Mouse (Mus musculus) kidney, postnatal 0 days (tissue): ENCODE data around the gene BC048679. TPM values are rescaled to one million over a fixed set of nuclear protein-coding genes. Genes with fewer than 3 reads are reported as not detected.
"Not testable (repeated sequence)": the region's sequence is repeated elsewhere in the genome, so short reads cannot be mapped to it uniquely, and the experiment has no call there.

Experiments used
- ATAC-seq: fragments of 200-750 bp; cut with Nextera tagmentation; replicated peaks from 2 replicates; pipeline ENCODE4 v1.8.0; 2017; ENCODE audit warnings: low read depth, moderate number of reproducible peaks, moderate TSS enrichment, moderate library complexity; ENCODE audit not compliant: low FRiP score
- DNase-seq: peaks from one replicate; pipeline ENCODE4 v3.0.0-alpha.2; 2016; ENCODE audit warnings: low spot score
- H3K27ac ChIP-seq: fragments of 300-500 bp; sonication (generic); 2 replicates; pipeline ENCODE4 v1.5.1; 2014; ENCODE audit warnings: mild to moderate bottlenecking
- H3K27me3 ChIP-seq: fragments of 300-500 bp; sonication (generic); 2 replicates; pipeline ENCODE4 v1.6.1; 2014; ENCODE audit warnings: low read length, mixed read lengths; ENCODE audit not compliant: insufficient read depth
- H3K36me3 ChIP-seq: fragments of 300-500 bp; sonication (generic); 2 replicates; pipeline ENCODE4 v1.6.1; 2014; ENCODE audit warnings: low read length, mixed read lengths; ENCODE audit not compliant: insufficient read depth
- H3K4me1 ChIP-seq: fragments of 300-500 bp; sonication (generic); replicated peaks from 2 replicates; pipeline ENCODE4 v1.6.1; 2014; ENCODE audit warnings: antibody characterized with exemption, low read length, mixed read lengths; ENCODE audit not compliant: insufficient read depth
- H3K4me2 ChIP-seq: fragments of 300-500 bp; sonication (generic); 2 replicates; pipeline ENCODE4 v1.6.1; 2014; ENCODE audit warnings: mild to moderate bottlenecking, low read length, moderate library complexity, mixed read lengths
- H3K4me3 ChIP-seq: fragments of 300-500 bp; sonication (generic); replicated peaks from 2 replicates; pipeline ENCODE4 v1.5.1; 2014; ENCODE audit warnings: low read depth, low read length
- H3K9ac ChIP-seq: fragments of 300-500 bp; sonication (generic); 2 replicates; pipeline ENCODE4 v1.6.1; 2014; ENCODE audit warnings: low read depth, low read length
- H3K9me3 ChIP-seq: fragments of 300-500 bp; sonication (generic); replicated peaks from 2 replicates; pipeline ENCODE4 v1.6.1; 2016; ENCODE audit warnings: low read length, inconsistent platforms, mixed read lengths
- CTCF ChIP-seq: IDR thresholded peaks from 2 replicates; pipeline ENCODE4 v1.5.1; 2016; ENCODE audit warnings: antibody characterized with exemption, low read depth, mild to moderate bottlenecking, moderate library complexity
- WGBS: fragments of 180-500 bp; shearing (Covaris S2); extraction: QIAGEN DNeasy Blood & Tissue Kit; methylation state at CpG from one replicate; pipeline ENCODE4 v1.1.7; 2014; 5-methylcytosine and 5-hydroxymethylcytosine counted together
- polyA plus RNA-seq: library from polyadenylated mRNA; unstranded; fragments of >200 nt; fragmentation: Nextera tagmentation; extraction: Ambion mirVana; gene quantifications from 2 replicates; pipeline ENCODE4 v1.2.1, GENCODE M21; 2015

Gene BC048679
- polyA plus RNA-seq, 1 experiment from 2014 or later: not detected

GRCm38 (mm10) chr7:81480800-81481199 lies 17.3 kb downstream of the BC048679 start:
- no peaks in the 10 kb centered on the region for H3K36me3 ChIP-seq
- DNase-seq (no peak), ATAC-seq (no peak)
- no peak overlapping the region for H3K4me3 ChIP-seq
- no peak overlapping the region for H3K4me2 ChIP-seq
- 0 out of 2 replicates have a peak, but pooled peaks cover 6% of the 10 kb centered on the region for H3K4me1 ChIP-seq
- H3K9me3 ChIP-seq: no peaks in the 10 kb centered on the region
- 9% methylated on average over 8 of the region's 8 CpGs for WGBS
- no peak for TF ChIP-seq CTCF
- peaks cover 4% of the 10 kb centered on the region; the same call in 1 of the 2 replicates for H3K27me3 ChIP-seq
- no peak overlapping the region for H3K27ac ChIP-seq
- no peak overlapping the region for H3K9ac ChIP-seq

GRCm38 (mm10) chr7:81479531-81480090 lies 18.5 kb downstream of the BC048679 start:
- 63% methylated on average over 3 of the region's 3 CpGs for WGBS
- H3K4me1 ChIP-seq: 0 out of 2 replicates have a peak, but pooled peaks cover 6% of the 10 kb centered on the region
- peaks cover 4% of the 10 kb centered on the region; the same call in 1 of the 2 replicates for H3K27me3 ChIP-seq
- no peak for DNase-seq
- H3K4me3 ChIP-seq: no peak overlapping the region
- TF ChIP-seq CTCF: no peak
- no peak overlapping the region for H3K27ac ChIP-seq
- H3K9me3 ChIP-seq: no peaks in the 10 kb centered on the region
- H3K4me2 ChIP-seq: no peak overlapping the region
- H3K36me3 ChIP-seq: no peaks in the 10 kb centered on the region
- H3K9ac ChIP-seq: no peak overlapping the region
- no peak for ATAC-seq

GRCm38 (mm10) chr7:81478261-81478660 lies 19.8 kb downstream of the BC048679 start:
- not testable (repeated sequence) for ATAC-seq, H3K4me2 ChIP-seq, H3K4me3 ChIP-seq, H3K9ac ChIP-seq, H3K27ac ChIP-seq, H3K36me3 ChIP-seq, DNase-seq, H3K4me1 ChIP-seq, H3K27me3 ChIP-seq, H3K9me3 ChIP-seq
- TF ChIP-seq CTCF: 0 out of 2 replicates have a peak, but pooled peaks have one; percentile 9

- no peak overlapping the region for H3K27ac ChIP-seq
- peak; percentile 36; the same call in 1 of the 2 replicates for TF ChIP-seq CTCF
- H3K27me3 ChIP-seq: peaks cover 4% of the 10 kb centered on the region; the same call in 1 of the 2 replicates
- no peaks in the 10 kb centered on the region for H3K36me3 ChIP-seq
- WGBS: 5% methylated on average over 24 of the region's 24 CpGs
- DNase-seq (no peak), ATAC-seq (no peak)
- peak overlapping the region; percentile 35; the same call in 1 of the 2 replicates for H3K4me2 ChIP-seq
- H3K9me3 ChIP-seq: no peaks in the 10 kb centered on the region
- no peak overlapping the region for H3K9ac ChIP-seq
- 0 out of 2 replicates have a peak, but pooled peaks cover 6% of the 10 kb centered on the region for H3K4me1 ChIP-seq
- no peak overlapping the region for H3K4me3 ChIP-seq
These were observed 21.2 kb downstream of the BC048679 start for GRCm38 (mm10) chr7:81476833-81477232.

- Histone ChIP-seq H3K9me3 (no peaks in the 10 kb centered on the region), H3K36me3 (no peaks in the 10 kb centered on the region), H3K4me2 (no peak overlapping the region), H3K9ac (no peak overlapping the region), H3K4me1 (0 out of 2 replicates have a peak, but pooled peaks cover 6% of the 10 kb centered on the region), H3K27ac (no peak overlapping the region), H3K27me3 (peaks cover 4% of the 10 kb centered on the region; the same call in 1 of the 2 replicates), H3K4me3 (no peak overlapping the region)
- ATAC-seq (no peak), DNase-seq (no peak)
- TF ChIP-seq CTCF: no peak
- 88% methylated on average over 3 of the region's 3 CpGs for WGBS
These were observed 22.9 kb downstream of the BC048679 start for GRCm38 (mm10) chr7:81475221-81475620.

GRCm38 (mm10) chr7:81464906-81465450 lies 33.1 kb downstream of the BC048679 start:
- Histone ChIP-seq H3K4me3 (no peak overlapping the region), H3K4me2 (no peak overlapping the region), H3K27ac (no peak overlapping the region), H3K36me3 (no peaks in the 10 kb centered on the region), H3K9ac (no peak overlapping the region), H3K9me3 (no peaks in the 10 kb centered on the region), H3K4me1 (no peaks in the 10 kb centered on the region), H3K27me3 (no peaks in the 10 kb centered on the region)
- DNase-seq: no peak
- ATAC-seq: no peak
- WGBS: 69% methylated on average over 9 of the region's 9 CpGs
- TF ChIP-seq CTCF: no peak
